In the genomic region with DNA sequence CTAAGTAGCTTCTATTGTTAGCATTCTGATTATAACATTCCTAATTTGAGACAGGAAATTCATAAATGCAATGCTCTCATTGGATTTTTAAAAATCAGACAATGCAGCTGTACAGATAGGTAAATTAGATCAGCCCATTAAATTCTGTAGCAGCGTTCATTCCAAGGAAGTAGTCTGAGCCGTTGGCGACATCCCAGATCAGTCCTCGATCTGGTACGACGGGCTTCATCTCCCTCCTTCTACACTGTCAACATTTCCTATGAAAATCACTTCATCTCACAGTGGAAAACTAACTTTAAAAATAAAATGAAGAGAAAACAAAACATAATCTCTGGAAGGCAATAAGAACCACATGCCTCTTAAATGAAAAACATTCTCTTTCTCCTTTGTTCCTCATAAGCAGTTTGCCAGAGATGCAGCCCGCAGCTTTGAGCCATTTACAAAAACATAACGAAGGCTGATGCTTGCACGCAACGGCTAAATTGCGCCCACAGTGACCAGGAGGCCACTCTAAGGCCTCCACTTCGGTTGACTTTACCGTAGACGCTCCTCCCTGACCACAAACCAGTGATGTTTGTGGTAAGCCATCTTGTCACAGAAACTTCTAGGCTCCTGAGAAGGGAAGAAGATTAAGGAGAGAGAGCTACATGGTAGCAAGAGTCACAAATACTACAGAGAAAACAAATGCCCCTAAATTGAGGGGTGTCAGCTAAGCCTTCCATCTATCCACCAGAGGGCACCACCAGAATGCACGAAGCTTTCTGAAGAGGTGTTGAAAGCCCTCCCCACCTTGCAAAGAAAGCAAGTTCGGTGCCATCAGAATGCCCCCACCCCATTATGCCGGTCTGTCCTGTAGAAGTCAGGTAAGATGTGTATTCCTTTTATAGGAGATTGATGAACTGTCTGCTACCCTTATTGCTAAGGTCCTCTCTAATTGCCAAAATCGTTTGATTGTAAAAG, we compare ENCODE assay signal across 8 mouse cellular contexts.
A peak's percentile ranks its signal among the peaks of the same experiment; 100 is the strongest.
DNase-seq lines count a peak whose midpoint lies in the region; ATAC-seq and TF ChIP-seq lines count a peak whose summit lies in the region.

No protein-coding gene starts in this region.

- no peaks in the 10 kb centered on the region for H3K9me3 ChIP-seq in kidney, postnatal 0 days (replicated peaks; ENCODE audit: low read length)
- H3K9me3 ChIP-seq in MEL (replicated peaks; ENCODE audit: insufficient read depth, low read length), result no peaks in the 10 kb centered on the region
- H3K9me3 ChIP-seq in heart, embryonic 16.5 days (replicated peaks; ENCODE audit: control insufficient read depth, low read length), result no peaks in the 10 kb centered on the region

- no peaks in the 10 kb centered on the region for H3K4me1 ChIP-seq in kidney, postnatal 0 days (replicated peaks; ENCODE audit: insufficient read depth, low read length)
- no peaks in the 10 kb centered on the region for H3K4me1 ChIP-seq in MEL (ENCODE audit: control insufficient read depth in 1 of 2, insufficient read depth in 2 of 2, low read length in 2 of 2)
- no peaks in the 10 kb centered on the region for H3K4me1 ChIP-seq in heart, embryonic 16.5 days (ENCODE audit: control insufficient read depth, insufficient read depth, low read length)

- peak; percentile 63 for DNase-seq in kidney, postnatal 0 days (ENCODE audit: low spot score)
- DNase-seq in kidney, adult 11 months, result no peak
- DNase-seq in MEL (ENCODE audit: low read depth, low spot score), result no peak
- DNase-seq in brain, adult 2 months (ENCODE audit: low read depth, low spot score), result peak; percentile 72
- peak; percentile 24 to 45 for DNase-seq in lung, adult 18-20 months
- DNase-seq in right cerebral cortex, postnatal 4 days, result peak; percentile 27
- DNase-seq in urinary bladder, adult 2 months (ENCODE audit: low spot score), result no peak

- no peak overlapping the region for H3K9ac ChIP-seq in kidney, postnatal 0 days (ENCODE audit: low read depth, low read length)
- H3K9ac ChIP-seq in MEL (ENCODE audit: control insufficient read depth, low read depth, low read length, poor library complexity, severe bottlenecking), result no peak overlapping the region
- no peak overlapping the region for H3K9ac ChIP-seq in heart, embryonic 16.5 days (ENCODE audit: low read length)

- no peak overlapping the region for H3K27ac ChIP-seq in kidney, postnatal 0 days
- H3K27ac ChIP-seq in MEL (ENCODE audit: control insufficient read depth, low read depth, low read length), result no peak overlapping the region
- no peak overlapping the region for H3K27ac ChIP-seq in heart, embryonic 16.5 days (ENCODE audit: low read length)

- TF ChIP-seq POLR2A in MEL (IDR thresholded peaks at IDR 0.05; ENCODE audit: control insufficient read depth in 1 of 2, insufficient read depth in 1 of 2, low read depth in 1 of 2, low read length in 2 of 2, poor library complexity in 1 of 2), result no peak

- no peak overlapping the region for H3K4me3 ChIP-seq in kidney, postnatal 0 days (replicated peaks; ENCODE audit: low read depth, low read length)
- no peak overlapping the region for H3K4me3 ChIP-seq in MEL (ENCODE audit: control insufficient read depth in 1 of 2, insufficient read depth in 1 of 2, low read depth in 2 of 2, low read length in 2 of 2)
- H3K4me3 ChIP-seq in heart, embryonic 16.5 days (ENCODE audit: low read length), result no peak overlapping the region

- TF ChIP-seq RAD21 in MEL (IDR thresholded peaks at IDR 0.05; ENCODE audit: low read depth, low read length), result no peak

- no peak for ATAC-seq in kidney, postnatal 0 days (replicated peaks; ENCODE audit: low FRiP score, low read depth)
- peak; percentile 49; the same call in 1 of the 2 replicates for ATAC-seq in heart, embryonic 16.5 days (replicated peaks; ENCODE audit: extremely low read depth, insufficient read depth, low FRiP score)

- no peak for TF ChIP-seq EP300 in MEL (IDR thresholded peaks at IDR 0.05; ENCODE audit: low read depth in 1 of 2, low read length in 2 of 2)

- WGBS in kidney, postnatal 0 days, result 67% methylated on average over 18 of the region's 18 CpGs
- WGBS in heart, embryonic 16.5 days, result 66% methylated on average over 18 of the region's 18 CpGs

- no peaks in the 10 kb centered on the region for H3K27me3 ChIP-seq in kidney, postnatal 0 days (ENCODE audit: insufficient read depth, low read length)
- H3K27me3 ChIP-seq in MEL (ENCODE audit: control insufficient read depth in 1 of 2, insufficient read depth in 2 of 2, low read length in 2 of 2), result no peaks in the 10 kb centered on the region
- H3K27me3 ChIP-seq in heart, embryonic 16.5 days (ENCODE audit: control insufficient read depth, insufficient read depth, low read length), result no peaks in the 10 kb centered on the region

- no peaks in the 10 kb centered on the region for H3K36me3 ChIP-seq in kidney, postnatal 0 days (ENCODE audit: insufficient read depth, low read length)
- H3K36me3 ChIP-seq in MEL (ENCODE audit: control insufficient read depth in 1 of 2, insufficient read depth in 2 of 2, low read length in 2 of 2), result no peaks in the 10 kb centered on the region
- H3K36me3 ChIP-seq in heart, embryonic 16.5 days (ENCODE audit: control insufficient read depth, insufficient read depth), result no peaks in the 10 kb centered on the region

- no peak overlapping the region for H3K4me2 ChIP-seq in kidney, postnatal 0 days (ENCODE audit: low read length)
- H3K4me2 ChIP-seq in heart, embryonic 16.5 days (ENCODE audit: low read depth, low read length), result no peak overlapping the region

- H3K79me2 ChIP-seq in MEL (ENCODE audit: control insufficient read depth, insufficient read depth, low read length, poor library complexity), result no peaks in the 10 kb centered on the region

- TF ChIP-seq CTCF in kidney, postnatal 0 days (IDR thresholded peaks at IDR 0.05; ENCODE audit: low read depth), result peak; percentile 85
- peak in 1 of 3 experiments; percentile 7; a peak in 1 of 6 replicates for TF ChIP-seq CTCF in MEL (IDR thresholded peaks at IDR 0.05 in 2 of 3, conservative IDR thresholded peaks at IDR 0.05 in 1 of 3; ENCODE audit: control insufficient read depth in 1 of 3, insufficient read depth in 1 of 3, low read depth in 2 of 3, low read length in 3 of 3, poor library complexity in 1 of 3, severe bottlenecking in 1 of 3)

TF ChIP-seq in MEL, 35 proteins besides CTCF, POLR2A, EP300 and RAD21:
- 0 out of 2 replicates have a peak, but pooled peaks have one; percentile 7 for TF ChIP-seq SMC3 (IDR thresholded peaks at IDR 0.05; ENCODE audit: low read depth, low read length)
- no peak for TF ChIP-seq POLR2AphosphoS5 (IDR thresholded peaks at IDR 0.05; ENCODE audit: borderline replicate concordance, low read depth, low read length)

Comparison
In these comparisons a context has a peak if more than half of its experiments do, and no peak if none do; other contexts are left out.
1. DNase-seq: peak in kidney, postnatal 0 days (single experiment), brain, adult 2 months (single experiment), lung, adult 18-20 months (2 of 2) and right cerebral cortex, postnatal 4 days (single experiment); none in kidney, adult 11 months (single experiment), MEL (single experiment) and urinary bladder, adult 2 months (single experiment).